Mouse (Mus musculus): ENCODE results near the gene Tgtp2.

GRCm38 (mm10) chr11:49078719-49079118, 14.7 kb upstream of the Tgtp2 start:
- no peak for TF ChIP-seq GATA1 (IDR thresholded peaks at IDR 0.05; ENCODE audit: low read length)
- TF ChIP-seq TAL1 (IDR thresholded peaks at IDR 0.05; ENCODE audit: low read length): no peak
